Mouse (Mus musculus): ENCODE measurements around the gene Necap1. TPM values are rescaled to one million over a fixed set of nuclear protein-coding genes. Genes with fewer than 3 reads are reported as not detected.

The Necap1 gene
- total RNA-seq, 2 experiments from 2014 or later, result 19.0 to 23.6 TPM

DNA sequence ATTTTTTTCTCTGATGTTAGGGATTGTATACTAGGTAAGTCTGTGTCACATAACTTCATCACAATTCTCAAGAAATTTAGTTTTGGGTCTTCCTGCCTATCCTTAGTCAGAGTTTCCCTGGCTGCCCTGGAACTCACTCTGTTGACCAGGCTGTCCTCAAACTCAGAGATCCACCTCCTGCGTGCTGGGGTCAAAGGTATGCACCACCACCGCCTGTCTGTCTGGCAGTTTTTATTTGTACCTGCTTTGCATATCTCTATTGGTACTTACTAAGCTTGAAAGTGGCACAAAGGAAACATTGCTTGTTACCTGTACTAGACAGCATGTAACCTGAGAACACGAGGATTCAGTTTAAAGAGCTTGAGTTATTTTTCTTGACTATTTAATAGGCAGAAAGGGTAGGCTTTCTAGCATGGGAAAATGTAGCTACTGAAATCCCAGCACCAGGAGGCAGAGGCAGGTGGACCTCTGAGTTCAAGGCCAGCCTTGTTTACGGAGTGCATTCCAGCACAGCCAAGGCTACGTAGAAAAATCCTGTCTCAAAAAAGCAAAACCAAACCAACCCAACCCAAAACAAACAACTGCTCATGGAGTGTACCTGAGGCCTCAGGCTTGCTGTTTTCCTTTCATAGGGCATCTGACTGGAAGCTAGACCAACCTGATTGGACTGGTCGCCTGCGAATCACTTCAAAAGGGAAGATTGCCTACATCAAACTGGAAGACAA, 5.7 kb downstream of the Necap1 start:
- intact Hi-C loops (cut with DNase I; ENCODE audit: low total_unique reads), result no loop called here
- DNase-seq, result no peak

DNA sequence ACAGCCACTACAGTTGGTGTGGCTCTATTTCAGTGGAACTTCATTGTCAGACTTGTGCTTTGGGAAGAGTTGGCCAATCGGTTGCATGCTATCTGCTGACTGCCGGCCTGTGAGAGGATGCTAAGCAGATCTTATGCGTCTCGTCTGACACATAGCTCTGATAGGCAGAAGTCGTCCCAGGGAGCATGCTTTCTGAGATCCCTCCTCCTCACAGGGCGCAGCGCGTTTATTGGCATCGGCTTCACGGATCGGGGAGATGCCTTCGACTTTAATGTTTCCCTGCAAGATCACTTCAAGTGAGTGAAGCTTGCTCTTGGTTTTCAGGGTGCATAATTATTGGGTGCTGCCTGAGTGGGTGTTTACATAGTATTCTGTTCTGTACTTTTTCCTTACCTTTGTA, 7.0 kb downstream of the Necap1 start:
- intact Hi-C loops (cut with DNase I; ENCODE audit: low total_unique reads), result no loop called here
- DNase-seq, result no peak

DNA sequence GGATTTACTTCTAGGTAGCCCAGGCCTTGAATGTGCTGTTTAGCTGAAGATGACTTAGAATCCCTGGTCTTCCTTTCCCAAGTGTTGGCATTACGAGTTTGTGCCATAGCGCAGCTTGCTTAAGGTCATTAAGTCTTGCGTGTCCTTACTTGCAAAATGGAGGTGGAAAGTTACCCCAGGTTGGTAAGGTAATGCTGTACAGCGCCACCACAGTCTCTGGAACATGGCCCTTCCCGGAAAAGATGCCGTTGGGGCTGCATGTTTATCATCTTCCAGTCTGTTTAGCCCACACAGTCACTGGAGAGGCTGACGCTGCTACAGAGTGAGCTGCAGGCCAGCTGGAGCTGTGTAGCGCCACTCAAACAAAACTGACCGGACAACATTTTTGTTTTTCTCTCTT, 9.3 kb downstream of the Necap1 start:
- intact Hi-C loops (cut with DNase I; ENCODE audit: low total_unique reads), result no loop called here
- DNase-seq, result no peak

DNA sequence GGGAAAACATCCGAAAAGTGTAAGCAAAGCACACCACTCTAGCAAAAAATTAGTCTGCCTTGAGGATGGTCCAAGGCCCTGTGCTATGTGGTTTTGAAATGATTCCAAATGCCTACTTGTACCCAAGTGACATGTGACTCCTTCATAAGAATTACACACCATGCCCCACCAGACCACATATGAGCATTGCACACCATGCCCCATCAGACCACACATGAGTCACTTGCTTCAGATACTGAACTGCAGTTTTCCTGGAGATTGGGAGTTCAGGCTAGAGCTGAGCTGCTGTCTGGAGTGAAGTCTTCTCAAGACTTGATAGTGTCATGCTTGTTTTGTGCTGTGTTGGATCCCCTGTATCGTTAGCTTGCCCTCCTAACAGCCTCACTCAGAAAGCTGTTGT, 15.3 kb downstream of the Necap1 start:
- intact Hi-C loops (cut with DNase I; ENCODE audit: low total_unique reads), result no loop called here
- no peak for DNase-seq

DNA sequence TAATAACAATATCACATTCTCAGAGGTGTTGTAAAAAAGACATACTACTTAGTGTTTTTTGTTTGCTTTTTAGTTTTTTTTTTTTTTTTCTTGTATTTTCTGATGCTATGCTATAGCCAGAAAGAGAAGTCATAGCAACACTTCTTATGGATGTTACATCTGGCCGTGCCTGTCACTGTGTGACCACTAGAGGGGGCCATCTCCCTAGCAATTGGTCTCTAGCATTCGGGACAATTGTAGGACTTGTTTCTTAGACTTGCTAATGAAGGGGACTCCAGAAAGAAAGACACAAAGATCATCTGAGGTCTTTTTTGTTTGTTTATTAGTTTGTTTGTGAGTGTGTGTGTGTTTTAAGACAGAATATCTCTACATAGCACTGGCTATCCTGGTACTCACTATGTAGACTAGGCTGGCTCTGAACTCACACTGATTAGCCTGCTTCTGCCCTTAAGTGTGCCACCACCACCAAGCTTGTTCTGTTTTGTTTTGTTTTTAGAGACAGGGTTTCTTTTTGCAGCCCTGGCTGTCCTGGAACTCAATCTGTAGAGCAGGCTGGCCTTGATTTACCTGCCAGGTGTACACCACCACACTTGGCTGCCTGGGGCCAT, 18.3 kb downstream of the Necap1 start:
- peak; percentile 35 for DNase-seq
- intact Hi-C loops (cut with DNase I; ENCODE audit: low total_unique reads), result loop anchor here (10.0 kb wide), 1 partner anchor 1482 kb away; no protein-coding TSS in a partner anchor

DNA sequence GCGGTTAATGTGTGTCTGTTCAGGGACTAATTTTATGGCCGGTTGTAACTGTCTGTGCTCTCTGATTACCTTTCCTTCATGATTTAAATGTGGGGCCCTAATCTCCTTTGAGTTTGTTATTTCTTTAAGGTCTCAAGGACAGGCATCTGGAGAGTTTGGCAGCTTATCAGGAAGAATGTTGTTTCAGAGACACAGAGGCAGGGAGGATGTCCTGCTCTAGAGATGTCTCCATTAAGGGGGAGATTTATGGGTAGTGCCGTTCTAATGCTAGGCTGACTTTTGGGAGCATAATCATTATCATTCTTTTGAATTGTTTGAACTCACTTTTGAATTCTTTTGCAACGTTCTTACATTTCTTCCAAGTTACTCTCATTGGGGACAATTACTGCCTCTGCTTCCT, 45.6 kb downstream of the Necap1 start:
- intact Hi-C loops (cut with DNase I; ENCODE audit: low total_unique reads), result no loop called here
- DNase-seq, result no peak

DNA sequence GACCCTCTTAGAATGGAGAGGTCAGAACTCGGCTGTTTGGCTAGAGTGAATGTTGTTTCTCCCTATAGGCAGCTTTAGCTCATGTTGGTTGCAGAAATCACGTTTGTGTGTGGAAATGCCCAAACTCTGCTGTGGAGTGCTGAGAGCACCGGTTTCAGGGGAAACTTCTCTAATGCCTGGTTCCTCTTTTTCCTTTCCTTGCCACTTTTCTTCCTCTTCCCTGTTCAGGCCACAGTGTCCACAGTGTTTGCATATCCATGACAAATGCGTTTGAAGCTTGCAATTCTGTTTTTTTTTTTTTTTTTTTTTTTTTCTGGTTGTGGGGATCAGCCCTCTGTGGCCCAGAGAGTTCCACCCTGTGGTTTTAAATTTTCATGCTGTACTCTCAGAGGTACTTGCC, 47.2 kb downstream of the Necap1 start, which contains the start of gene Clec4a1:
Gene Clec4a1, plus strand, starts transcription at position 398 of the 400 bp plus-strand sequence.
- intact Hi-C loops (cut with DNase I; ENCODE audit: low total_unique reads), result no loop called here
- no peak for DNase-seq

DNA sequence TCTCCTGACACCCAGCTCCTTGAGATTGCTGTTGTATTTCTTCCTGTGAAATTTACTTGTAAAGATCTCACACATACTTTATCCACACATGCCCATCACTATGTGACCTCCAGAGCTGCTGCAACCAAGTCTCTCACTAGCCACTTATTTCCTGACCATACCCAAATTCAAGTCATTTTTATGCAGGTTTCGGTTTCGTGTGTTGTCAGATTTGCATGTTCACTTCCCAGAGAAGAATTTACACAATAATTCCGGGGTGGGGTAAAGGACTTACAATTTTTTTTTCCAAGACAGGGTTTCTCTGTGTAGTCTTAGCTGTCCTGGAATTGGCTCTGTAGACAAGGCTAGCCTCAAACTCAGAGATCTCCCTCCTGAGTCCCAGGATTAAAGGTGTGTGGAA, 60.6 kb downstream of the Necap1 start:
- DNase-seq, result no peak
- intact Hi-C loops (cut with DNase I; ENCODE audit: low total_unique reads), result no loop called here

Small RNA genes lying within 50 kb of the gene (microRNA-seq; reads per million reads assigned to microRNA genes)
- gene Mir7231, result 0 to 0.64 reads per million in 2 experiments

Other genes starting within 250 kb of the Necap1 start
- not detected for gene Dppa3, start 248.1 kb upstream of the Necap1 start, total RNA-seq (2021)
- not detected for gene Nanog, start 167.0 kb upstream of the Necap1 start, total RNA-seq (2021)
- gene Slc2a3, start 72.8 kb upstream of the Necap1 start, total RNA-seq (2021), result 1 to 10 TPM; 1.2 to 1.9 TPM
- 10 to 100 TPM; 15.5 to 18.5 TPM for gene Foxj2, start 54.6 kb upstream of the Necap1 start, total RNA-seq (2021)
- 1 to 10 TPM in 1 of 2 experiments, under 1 TPM in 1; 1.00 to 1.6 TPM for gene C3ar1, start 18.3 kb upstream of the Necap1 start, total RNA-seq (2021)
- 1 to 10 TPM; 1.3 to 2.8 TPM for gene Clec4a1, start 47.4 kb downstream of the Necap1 start, total RNA-seq (2021)
- 1 to 10 TPM; 1.7 to 2.6 TPM for gene Clec4a3, start 78.0 kb downstream of the Necap1 start, total RNA-seq (2021)
- not detected for gene Clec4a4, start 115.9 kb downstream of the Necap1 start, total RNA-seq (2021)
- not detected for gene Clec4b1, start 175.5 kb downstream of the Necap1 start, total RNA-seq (2021)
- gene Clec4a2, start 232.0 kb downstream of the Necap1 start, total RNA-seq (2021), result 1 to 10 TPM in 1 of 2 experiments, under 1 TPM in 1; 0.93 to 1.9 TPM